ENCODE assay signal across 27 mouse cellular contexts in the genomic region with DNA sequence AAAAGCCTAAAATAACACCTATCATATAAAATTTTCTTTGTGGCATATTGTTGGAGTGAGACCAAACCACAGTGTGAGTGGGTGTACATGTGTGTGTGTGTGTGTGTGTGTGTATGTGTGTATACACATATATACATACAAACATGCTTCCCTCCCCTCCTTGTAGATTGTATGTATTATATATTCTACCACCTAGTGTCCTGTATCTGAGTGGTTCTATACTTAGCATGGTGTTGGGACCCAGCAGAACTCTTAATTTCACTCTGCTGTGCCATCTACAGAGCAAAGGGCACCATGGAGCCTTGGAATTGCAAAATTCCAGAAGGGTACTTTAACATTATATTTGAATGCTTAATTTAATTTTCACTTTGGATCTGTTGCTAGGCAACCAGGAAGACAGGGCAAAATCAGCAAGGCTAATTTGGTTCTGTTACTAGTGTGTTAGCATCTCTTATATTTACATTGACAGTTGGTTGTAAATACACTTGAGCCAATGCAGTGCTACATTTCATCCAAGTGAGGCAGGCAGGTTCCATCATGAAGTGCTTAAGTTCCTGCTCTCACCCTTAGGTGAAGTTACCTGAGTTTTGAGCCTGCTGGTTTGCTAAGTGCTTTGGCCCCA.
DNase-seq lines count a peak whose midpoint lies in the region; ATAC-seq and TF ChIP-seq lines count a peak whose summit lies in the region.
"Had no signal": no experiment of that assay in that cellular context is flagged by ENCODE, and none has a peak within 500 bp of the region (broad histone marks: within the 10 kb centered on the region; RNA-seq: fewer than 3 reads in every experiment).

No protein-coding gene starts in this region.

- no peaks in the 10 kb centered on the region for H3K36me3 ChIP-seq in hindbrain, embryonic 15.5 days
- H3K36me3 ChIP-seq in hindbrain, embryonic 12.5 days = no peaks in the 10 kb centered on the region
- no peaks in the 10 kb centered on the region for H3K36me3 ChIP-seq in midbrain, embryonic 13.5 days
- H3K36me3 ChIP-seq in midbrain, embryonic 10.5 days = 0 out of 2 replicates have a peak, but pooled peaks cover 3% of the 10 kb centered on the region
- no peaks in the 10 kb centered on the region for H3K36me3 ChIP-seq in forebrain, embryonic 16.5 days (ENCODE audit: control insufficient read depth, insufficient read depth)
- no peaks in the 10 kb centered on the region for H3K36me3 ChIP-seq in stomach, postnatal 0 days (ENCODE audit: control insufficient read depth, insufficient read depth, low read length)
- H3K36me3 ChIP-seq: intestine, embryonic 15.5 days; stomach, embryonic 15.5 days had no signal

- no peak for DNase-seq in midbrain, embryonic 10.5 days (ENCODE audit: low spot score)
- DNase-seq in MN1 (ENCODE audit: low spot score) = peak; percentile 28
- no peak for DNase-seq in frontal cortex, postnatal 36 days (ENCODE audit: low spot score in 2 of 2)
- DNase-seq in stomach, postnatal 0 days (ENCODE audit: low spot score) = no peak
- DNase-seq: adrenal gland, adult 8-10 months; B cell, adult 2 months; cerebellum, adult 11 months; cerebellum, adult 9-10 months; cerebellum, postnatal 36 days; gastrocnemius, postnatal 10 days; kidney, adult 2 months; kidney, postnatal 36 days; layer of hippocampus, postnatal 36 days; liver; lung, adult 2 months; lung, postnatal 14 days; right cerebral cortex, postnatal 25 days; thymus, postnatal 14 days had no signal

- ATAC-seq in hindbrain, embryonic 15.5 days (ENCODE audit: low FRiP score, low read depth) = 0 out of 2 replicates have a peak, but pooled peaks have one; percentile 45
- ATAC-seq in hindbrain, embryonic 12.5 days (ENCODE audit: low FRiP score) = no peak
- peak; percentile 43; the same call in 1 of the 2 replicates for ATAC-seq in midbrain, embryonic 13.5 days
- ATAC-seq in forebrain, embryonic 16.5 days = peak; percentile 76
- no peak for ATAC-seq in stomach, postnatal 0 days (ENCODE audit: low FRiP score, low TSS enrichment)
- ATAC-seq: intestine, embryonic 15.5 days had no signal

- H3K4me1 ChIP-seq in hindbrain, embryonic 15.5 days (replicated peaks) = peaks cover 11% of the 10 kb centered on the region; the same call in 1 of the 2 replicates
- H3K4me1 ChIP-seq in hindbrain, embryonic 12.5 days = 0 out of 2 replicates have a peak, but pooled peaks cover 3% of the 10 kb centered on the region
- no peaks in the 10 kb centered on the region; the same call in 1 of the 2 replicates for H3K4me1 ChIP-seq in midbrain, embryonic 13.5 days (replicated peaks)
- H3K4me1 ChIP-seq in midbrain, embryonic 10.5 days = 0 out of 2 replicates have a peak, but pooled peaks cover 11% of the 10 kb centered on the region
- H3K4me1 ChIP-seq in forebrain, embryonic 16.5 days (replicated peaks; ENCODE audit: control insufficient read depth, insufficient read depth, low read length) = peaks cover 24% of the 10 kb centered on the region
- H3K4me1 ChIP-seq in stomach, postnatal 0 days (replicated peaks; ENCODE audit: control insufficient read depth, insufficient read depth) = no peaks in the 10 kb centered on the region
- H3K4me1 ChIP-seq: intestine, embryonic 15.5 days; stomach, embryonic 15.5 days had no signal

- no peak overlapping the region for H3K9ac ChIP-seq in hindbrain, embryonic 15.5 days
- H3K9ac ChIP-seq in hindbrain, embryonic 12.5 days = no peak overlapping the region
- H3K9ac ChIP-seq in midbrain, embryonic 13.5 days (replicated peaks) = no peak overlapping the region
- no peak overlapping the region for H3K9ac ChIP-seq in forebrain, embryonic 16.5 days (replicated peaks; ENCODE audit: low read depth, low read length)
- no peak overlapping the region for H3K9ac ChIP-seq in stomach, postnatal 0 days (ENCODE audit: low read length)
- H3K9ac ChIP-seq: heart, embryonic 15.5 days; intestine, embryonic 15.5 days; liver, embryonic 14.5 days; stomach, embryonic 15.5 days had no signal

- TF ChIP-seq CTCF in stomach, postnatal 0 days (IDR thresholded peaks at IDR 0.05; ENCODE audit: low read depth) = no peak

- H3K9me3 ChIP-seq in hindbrain, embryonic 15.5 days = no peaks in the 10 kb centered on the region
- H3K9me3 ChIP-seq in hindbrain, embryonic 12.5 days (replicated peaks) = no peaks in the 10 kb centered on the region
- no peaks in the 10 kb centered on the region for H3K9me3 ChIP-seq in midbrain, embryonic 13.5 days
- H3K9me3 ChIP-seq in midbrain, embryonic 10.5 days (replicated peaks) = no peaks in the 10 kb centered on the region
- H3K9me3 ChIP-seq in forebrain, embryonic 16.5 days (ENCODE audit: control insufficient read depth, low read length) = no peaks in the 10 kb centered on the region
- H3K9me3 ChIP-seq in stomach, postnatal 0 days (ENCODE audit: control insufficient read depth, low read length) = no peaks in the 10 kb centered on the region
- H3K9me3 ChIP-seq: heart, embryonic 10.5 days; heart, embryonic 15.5 days; intestine, embryonic 15.5 days; stomach, embryonic 15.5 days had no signal

- H3K4me3 ChIP-seq in hindbrain, embryonic 15.5 days = no peak overlapping the region
- no peak overlapping the region for H3K4me3 ChIP-seq in hindbrain, embryonic 12.5 days
- no peak overlapping the region for H3K4me3 ChIP-seq in midbrain, embryonic 13.5 days (replicated peaks)
- H3K4me3 ChIP-seq in midbrain, embryonic 10.5 days = no peak overlapping the region
- H3K4me3 ChIP-seq in forebrain, embryonic 16.5 days (replicated peaks; ENCODE audit: low read length) = no peak overlapping the region
- H3K4me3 ChIP-seq in stomach, postnatal 0 days (ENCODE audit: low read depth, low read length) = no peak overlapping the region
- H3K4me3 ChIP-seq: heart, embryonic 10.5 days; heart, embryonic 15.5 days; intestine, embryonic 15.5 days; stomach, embryonic 15.5 days had no signal

- H3K27me3 ChIP-seq in hindbrain, embryonic 15.5 days = no peaks in the 10 kb centered on the region
- no peaks in the 10 kb centered on the region for H3K27me3 ChIP-seq in hindbrain, embryonic 12.5 days
- H3K27me3 ChIP-seq in midbrain, embryonic 13.5 days = no peaks in the 10 kb centered on the region
- no peaks in the 10 kb centered on the region for H3K27me3 ChIP-seq in midbrain, embryonic 10.5 days (ENCODE audit: low read depth, poor library complexity, severe bottlenecking)
- H3K27me3 ChIP-seq in forebrain, embryonic 16.5 days (replicated peaks; ENCODE audit: control insufficient read depth, insufficient read depth, low read length) = no peaks in the 10 kb centered on the region
- H3K27me3 ChIP-seq in stomach, postnatal 0 days (ENCODE audit: control insufficient read depth, insufficient read depth, low read length) = no peaks in the 10 kb centered on the region
- H3K27me3 ChIP-seq: heart, embryonic 15.5 days; intestine, embryonic 15.5 days; stomach, embryonic 15.5 days had no signal

- TF ChIP-seq EP300 in stomach, postnatal 0 days (optimal IDR thresholded peaks at IDR 0.05) = no peak

- no peak overlapping the region for H3K27ac ChIP-seq in hindbrain, embryonic 15.5 days (replicated peaks)
- no peak overlapping the region for H3K27ac ChIP-seq in hindbrain, embryonic 12.5 days
- no peak overlapping the region for H3K27ac ChIP-seq in midbrain, embryonic 13.5 days
- no peak overlapping the region for H3K27ac ChIP-seq in midbrain, embryonic 10.5 days (replicated peaks)
- H3K27ac ChIP-seq in forebrain, embryonic 16.5 days (ENCODE audit: low read length) = peak overlapping the region; percentile 26
- H3K27ac ChIP-seq in stomach, postnatal 0 days (replicated peaks) = no peak overlapping the region
- H3K27ac ChIP-seq: heart, embryonic 15.5 days; intestine, embryonic 15.5 days; liver, embryonic 14.5 days; stomach, embryonic 15.5 days had no signal

- no peak overlapping the region for H3K4me2 ChIP-seq in hindbrain, embryonic 15.5 days
- H3K4me2 ChIP-seq in hindbrain, embryonic 12.5 days (replicated peaks) = no peak overlapping the region
- H3K4me2 ChIP-seq in midbrain, embryonic 13.5 days (replicated peaks) = no peak overlapping the region
- H3K4me2 ChIP-seq in forebrain, embryonic 16.5 days (ENCODE audit: low read length) = no peak overlapping the region
- H3K4me2 ChIP-seq in stomach, postnatal 0 days (replicated peaks; ENCODE audit: low read depth) = no peak overlapping the region
- H3K4me2 ChIP-seq: heart, embryonic 15.5 days; intestine, embryonic 15.5 days; stomach, embryonic 15.5 days had no signal

Comparison
In these comparisons a context has a peak if more than half of its experiments do, and no peak if none do; other contexts are left out.
1. ATAC-seq: peak in hindbrain, embryonic 15.5 days (single experiment), midbrain, embryonic 13.5 days (single experiment) and forebrain, embryonic 16.5 days (single experiment); none in hindbrain, embryonic 12.5 days (single experiment) and stomach, postnatal 0 days (single experiment).